Mouse (Mus musculus): ENCODE measurements around the gene Mmp2. TPM values are rescaled to one million over a fixed set of nuclear protein-coding genes. Genes with fewer than 3 reads are reported as not detected.
A peak's percentile ranks its signal among the peaks of the same experiment; 100 is the strongest.
"Not testable (repeated sequence)": the region's sequence is repeated elsewhere in the genome, so short reads cannot be mapped to it uniquely, and the experiment has no call there.

Gene Mmp2
- total RNA-seq (2021): 1 to 10 TPM; 4.1 to 5.5 TPM

- DNase-seq: no peak
Measured at GRCm38 (mm10) chr8:92827243-92828034, at the start of gene Mmp2. TSS of gene Mmp2 (plus strand) at chr8:92827291.

GRCm38 (mm10) chr8:92780976-92781375 lies 46.1 kb upstream of the Mmp2 start:
- DNase-seq: no peak

GRCm38 (mm10) chr8:92783906-92784610 lies 43.0 kb upstream of the Mmp2 start:
- no peak for DNase-seq

- DNase-seq: no peak
Measured at GRCm38 (mm10) chr8:92790835-92791234, 36.3 kb upstream of the Mmp2 start.

- DNase-seq: not testable (repeated sequence)
Measured at GRCm38 (mm10) chr8:92791999-92792398, 35.1 kb upstream of the Mmp2 start.

GRCm38 (mm10) chr8:92793852-92794580 lies 33.1 kb upstream of the Mmp2 start:
- DNase-seq: no peak

- DNase-seq: no peak
Measured at GRCm38 (mm10) chr8:92797527-92797931, 29.6 kb upstream of the Mmp2 start.

- no peak for DNase-seq
Measured at GRCm38 (mm10) chr8:92799406-92799805, 27.7 kb upstream of the Mmp2 start.

GRCm38 (mm10) chr8:92801231-92801630 lies 25.9 kb upstream of the Mmp2 start:
- no peak for DNase-seq

GRCm38 (mm10) chr8:92802591-92802990 lies 24.5 kb upstream of the Mmp2 start:
- DNase-seq: no peak

- DNase-seq: no peak
Measured at GRCm38 (mm10) chr8:92812773-92813172, 14.3 kb upstream of the Mmp2 start.

GRCm38 (mm10) chr8:92815661-92816060 lies 11.4 kb upstream of the Mmp2 start:
- no peak for DNase-seq

GRCm38 (mm10) chr8:92817928-92818818 lies 8.9 kb upstream of the Mmp2 start:
- DNase-seq: peak; percentile 88 to 89

GRCm38 (mm10) chr8:92821151-92821550 lies 5.9 kb upstream of the Mmp2 start:
- no peak for DNase-seq

GRCm38 (mm10) chr8:92822386-92822785 lies 4.7 kb upstream of the Mmp2 start:
- DNase-seq: no peak

- DNase-seq: no peak
Measured at GRCm38 (mm10) chr8:92825991-92826390, 1.1 kb upstream of the Mmp2 start.

- DNase-seq: peak; percentile 32
Measured at GRCm38 (mm10) chr8:92828251-92828743, 1.2 kb downstream of the Mmp2 start.

- no peak for DNase-seq
Measured at GRCm38 (mm10) chr8:92834065-92834731, 7.1 kb downstream of the Mmp2 start.

GRCm38 (mm10) chr8:92834786-92835500 lies 7.9 kb downstream of the Mmp2 start:
- no peak for DNase-seq

GRCm38 (mm10) chr8:92835901-92836300 lies 8.8 kb downstream of the Mmp2 start:
- no peak for DNase-seq

- no peak for DNase-seq
Measured at GRCm38 (mm10) chr8:92838616-92839015, 11.5 kb downstream of the Mmp2 start.
